Mouse (Mus musculus) central nervous system, embryonic 14 days (tissue): ENCODE measurements around the gene 1810024B03Rik. TPM values are rescaled to one million over a fixed set of nuclear protein-coding genes. Genes with fewer than 3 reads are reported as not detected.

Experiments used
- polyA plus RNA-seq: library from polyadenylated mRNA; depleted of rRNA; stranded (reverse); fragments of >200 nt; gene quantifications from 2 replicates; pipeline ENCODE4 v1.2.3, GENCODE M21; 2012; rRNA removed

1810024B03Rik gene
- 2.2 and 2.4 TPM in 2 replicates for polyA plus RNA-seq

DNA sequence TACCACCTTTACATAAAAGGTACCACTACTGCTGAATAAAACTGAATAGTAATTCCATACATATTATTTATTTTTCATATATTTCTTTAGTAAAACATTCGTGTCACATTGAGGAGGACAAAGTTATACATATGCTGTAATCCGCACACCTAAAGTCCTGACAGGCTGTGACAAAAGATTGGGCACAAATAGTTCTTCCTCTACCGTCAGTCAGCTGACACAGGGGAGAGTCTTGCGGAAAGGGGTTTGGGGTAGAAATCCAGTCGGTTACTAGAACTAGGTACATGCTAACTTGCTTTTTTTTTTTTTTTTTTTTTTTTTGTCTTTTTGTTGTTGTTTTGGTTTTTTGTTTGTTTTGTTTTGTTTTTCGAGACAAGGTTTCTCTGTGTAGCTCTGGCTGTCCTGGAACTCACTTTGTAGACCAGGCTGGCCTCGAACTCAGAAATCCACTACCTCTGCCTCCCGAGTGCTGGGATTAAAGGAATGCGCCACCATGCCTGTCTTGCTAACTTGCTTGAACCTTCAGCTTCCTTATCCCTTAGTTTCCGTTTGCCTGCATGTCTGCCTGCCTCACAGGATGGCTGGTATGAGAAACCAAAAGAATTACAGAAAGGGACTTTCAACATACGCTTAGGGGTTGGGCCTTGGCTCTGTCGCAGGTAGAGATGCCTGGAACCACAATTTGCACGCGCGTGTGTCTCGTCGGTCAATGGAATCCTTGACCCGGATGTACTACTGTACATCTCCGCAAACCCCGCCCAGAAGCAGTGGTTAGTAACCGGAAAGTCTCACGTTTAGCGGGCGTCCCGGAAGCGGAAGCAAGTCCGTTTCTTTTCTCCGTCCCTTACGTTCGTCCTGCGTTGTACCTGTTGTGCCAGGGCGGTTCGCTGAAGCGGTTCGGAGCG is at the start of gene 1810024B03Rik, which contains the start of gene Snrnp200:
TSS of gene 1810024B03Rik (minus strand) at position 734 of the 905 bp plus-strand sequence.
TSS of gene Snrnp200 (plus strand) at position 840 of the 905 bp plus-strand sequence.

DNA sequence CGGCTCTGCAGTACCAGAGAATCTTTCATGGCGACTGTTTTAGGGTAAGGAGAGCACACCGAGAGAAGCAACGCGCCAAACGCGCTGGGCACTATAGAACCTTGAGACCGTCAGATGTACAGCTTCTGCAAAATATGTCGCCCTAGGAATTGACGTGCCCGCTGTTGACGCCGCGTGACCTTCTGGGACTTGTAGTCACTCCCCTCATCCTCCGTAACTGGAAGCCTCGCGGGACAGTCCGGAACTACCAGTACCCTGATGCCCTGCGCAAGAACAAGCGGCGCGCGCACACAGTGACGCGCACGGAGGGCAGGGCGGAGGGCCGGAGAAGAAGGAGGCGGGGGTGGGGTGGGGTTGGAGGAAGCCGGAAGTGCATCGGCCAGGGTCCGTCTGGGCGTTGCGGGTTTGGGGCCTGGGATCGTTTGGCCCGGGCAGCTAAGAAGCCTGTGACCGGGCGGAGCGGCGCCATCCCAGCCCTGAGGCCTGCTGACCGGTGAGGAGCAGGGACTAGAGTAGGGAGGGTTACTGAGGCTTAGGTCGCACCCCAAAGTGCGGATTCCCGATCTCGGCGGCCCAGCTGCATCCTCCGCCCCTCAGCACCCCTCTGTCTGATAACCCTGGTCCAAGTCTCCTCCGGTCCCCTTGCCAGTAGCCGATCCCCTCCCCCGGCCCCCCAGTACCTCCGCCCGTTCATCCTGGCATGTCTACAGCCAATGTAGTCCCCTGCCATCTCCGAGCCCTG is 39.7 kb upstream of the 1810024B03Rik start, which contains the start of the genes Ciao1 and Tmem127:
TSS of gene Ciao1 (minus strand) at position 225 of the 742 bp plus-strand sequence.
TSS of gene Tmem127 (plus strand) at position 317 of the 742 bp plus-strand sequence.

DNA sequence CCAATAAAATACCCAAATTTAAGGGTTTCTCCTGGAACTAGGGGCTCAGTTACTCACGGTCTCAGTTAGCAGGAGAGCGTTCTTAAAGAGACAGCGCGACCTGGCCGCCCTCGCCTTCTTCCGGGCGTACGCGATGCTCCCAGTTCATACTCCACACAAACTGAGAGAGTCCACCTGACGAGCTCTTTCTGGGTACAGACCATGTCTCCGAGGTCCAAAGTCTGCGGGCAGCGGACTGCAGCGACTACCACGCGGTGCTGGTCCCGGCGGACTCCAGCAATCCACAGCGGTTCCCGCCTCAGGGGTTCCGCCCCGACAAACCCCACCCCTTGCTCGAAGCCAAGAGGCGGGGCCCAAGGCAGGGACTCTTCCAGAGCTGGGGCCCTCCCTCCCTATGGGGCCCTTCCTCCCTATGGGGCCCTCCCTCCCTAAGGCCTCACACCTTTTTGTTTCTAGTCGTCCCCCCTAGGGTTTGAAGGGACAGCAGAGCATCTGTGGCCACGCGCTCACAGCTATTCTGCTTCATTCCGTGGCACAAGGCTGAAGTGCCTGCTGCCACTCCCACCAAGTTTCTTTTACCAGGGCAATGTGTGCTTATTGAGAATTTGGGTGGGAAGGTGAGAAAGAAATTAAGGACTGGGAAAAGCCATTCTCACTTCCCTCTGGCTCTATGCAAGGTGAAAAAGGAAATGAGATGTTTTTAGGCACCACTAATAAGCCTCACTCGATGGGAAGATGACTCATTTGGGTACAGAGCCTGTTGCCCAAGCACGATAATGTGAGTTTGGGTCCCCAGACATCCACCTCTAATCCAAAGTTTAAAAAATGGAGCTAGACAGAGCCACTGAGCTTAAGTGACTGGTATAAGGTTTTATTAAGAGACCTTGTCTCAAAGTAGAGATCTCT is 64.7 kb downstream of the 1810024B03Rik start, which contains the start of gene Itpripl1:
TSS of gene Itpripl1 (minus strand) at position 285 of the 906 bp plus-strand sequence.

Other genes starting within 250 kb of the 1810024B03Rik start
- gene Ap4e1, start 199.6 kb downstream of the 1810024B03Rik start, polyA plus RNA-seq: 12.1 and 12.3 TPM in 2 replicates
- gene Blvra, start 137.6 kb downstream of the 1810024B03Rik start, polyA plus RNA-seq: 16.2 and 19.8 TPM in 2 replicates
- 32.8 and 42.3 TPM in 2 replicates for gene Ncaph, start 74.3 kb downstream of the 1810024B03Rik start, polyA plus RNA-seq
- 5.9 and 6.1 TPM in 2 replicates for gene Itpripl1, start 64.8 kb downstream of the 1810024B03Rik start, polyA plus RNA-seq
- gene Snrnp200, start 106 bp upstream of the 1810024B03Rik start, polyA plus RNA-seq: 80.7 and 83.4 TPM in 2 replicates
- 72.2 and 75.8 TPM in 2 replicates for gene Ciao1, start 39.5 kb upstream of the 1810024B03Rik start, polyA plus RNA-seq
- gene Tmem127, start 39.6 kb upstream of the 1810024B03Rik start, polyA plus RNA-seq: 42.7 and 43.3 TPM in 2 replicates
- gene Stard7, start 61.9 kb upstream of the 1810024B03Rik start, polyA plus RNA-seq: 80.2 and 84.7 TPM in 2 replicates
- 6.6 and 7.5 TPM in 2 replicates for gene Dusp2, start 127.9 kb upstream of the 1810024B03Rik start, polyA plus RNA-seq
- not detected in 2 replicates for gene Astl, start 130.4 kb upstream of the 1810024B03Rik start, polyA plus RNA-seq
- gene Adra2b, start 154.9 kb upstream of the 1810024B03Rik start, polyA plus RNA-seq: 0.18 and 0.20 TPM in 2 replicates
- gene Gpat2, start 216.9 kb upstream of the 1810024B03Rik start, polyA plus RNA-seq: 0.06 and 0.30 TPM in 2 replicates
- gene Fahd2a, start 236.3 kb upstream of the 1810024B03Rik start, polyA plus RNA-seq: 28.9 and 31.4 TPM in 2 replicates